Mouse (Mus musculus): ENCODE data around the gene Cxadr. TPM values are rescaled to one million over a fixed set of nuclear protein-coding genes. Genes with fewer than 3 reads are reported as not detected.
A peak's percentile ranks its signal among the peaks of the same experiment; 100 is the strongest.

The Cxadr gene
- polyA plus RNA-seq, 1 experiment from 2014 or later = 144 TPM

DNA sequence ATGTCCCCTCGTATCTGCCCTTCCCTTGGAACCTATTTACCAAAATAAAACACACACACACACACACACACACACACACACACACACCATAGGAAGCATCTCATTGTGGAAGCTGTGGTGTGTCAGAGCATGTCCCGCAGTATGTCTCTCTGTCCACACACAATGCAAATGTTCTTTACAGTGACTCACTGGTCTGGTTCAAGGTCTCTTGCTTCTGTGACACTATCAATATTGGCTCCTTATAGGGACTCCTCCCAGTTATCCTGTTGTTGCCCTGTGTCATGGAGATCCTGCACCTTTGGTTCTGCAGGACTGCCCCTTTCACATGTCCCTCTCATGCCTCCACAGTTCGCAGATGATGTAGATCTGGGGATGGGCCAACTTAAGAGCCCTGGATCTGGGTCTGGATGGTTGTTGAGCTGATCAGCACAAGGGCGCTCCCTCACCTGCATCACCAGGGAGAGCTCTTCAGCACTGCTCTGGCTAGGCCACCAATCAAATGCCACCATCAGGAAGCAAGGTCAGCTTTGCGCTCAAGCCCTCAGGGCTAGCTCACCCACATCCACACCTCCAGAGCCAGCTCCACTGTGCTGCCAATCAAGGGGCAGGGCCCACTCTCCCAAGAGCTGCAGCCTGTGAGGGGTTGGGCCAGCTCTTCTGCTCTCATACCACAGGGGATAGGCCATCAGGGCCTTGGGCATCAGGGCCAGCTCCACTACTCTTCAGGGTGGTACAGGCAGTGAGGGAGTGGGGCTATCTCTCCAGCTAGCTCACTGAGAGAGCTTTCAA is 21.0 kb upstream of the Cxadr start:
- Histone ChIP-seq H3K9me3 (no peaks in the 10 kb centered on the region), H3K27ac (replicated peaks) (no peak overlapping the region), H3K4me3 (no peak overlapping the region), H3K36me3 (no peaks in the 10 kb centered on the region), H3K4me2 (no peak overlapping the region), H3K9ac (no peak overlapping the region), H3K4me1 (replicated peaks) (no peaks in the 10 kb centered on the region), H3K27me3 (no peaks in the 10 kb centered on the region)
- ATAC-seq (ENCODE audit: low FRiP score, low read depth) = no peak; the same call in 1 of the 2 replicates
- 82% methylated on average over 5 of the region's 5 CpGs for WGBS

DNA sequence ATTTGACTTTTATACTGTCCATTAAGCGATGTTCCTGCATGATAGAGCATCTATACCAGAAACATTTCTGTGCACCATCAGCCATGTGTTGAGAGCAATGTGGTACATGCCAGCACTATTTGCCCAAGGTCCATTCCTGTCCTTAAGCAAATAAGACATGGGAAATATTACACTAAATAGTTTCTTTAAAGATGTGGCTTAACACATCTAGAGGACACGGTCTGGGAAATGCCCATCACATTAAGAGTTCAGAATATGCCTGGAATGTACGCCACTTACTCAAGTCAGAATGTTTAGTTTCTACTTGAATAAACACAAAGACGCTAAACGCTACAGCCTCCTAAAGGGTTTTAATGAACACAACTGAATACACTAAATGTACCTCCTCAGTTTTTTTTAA is 18.1 kb upstream of the Cxadr start:
- H3K4me1 ChIP-seq (replicated peaks) = no peaks in the 10 kb centered on the region
- H3K27ac ChIP-seq (replicated peaks) = no peak overlapping the region
- 84% methylated on average over 5 of the region's 5 CpGs for WGBS
- H3K27me3 ChIP-seq = no peaks in the 10 kb centered on the region
- no peaks in the 10 kb centered on the region for H3K36me3 ChIP-seq
- no peak for ATAC-seq (ENCODE audit: low FRiP score, low read depth)
- no peak overlapping the region for H3K4me3 ChIP-seq
- no peaks in the 10 kb centered on the region for H3K9me3 ChIP-seq
- H3K9ac ChIP-seq = no peak overlapping the region
- H3K4me2 ChIP-seq = no peak overlapping the region

DNA sequence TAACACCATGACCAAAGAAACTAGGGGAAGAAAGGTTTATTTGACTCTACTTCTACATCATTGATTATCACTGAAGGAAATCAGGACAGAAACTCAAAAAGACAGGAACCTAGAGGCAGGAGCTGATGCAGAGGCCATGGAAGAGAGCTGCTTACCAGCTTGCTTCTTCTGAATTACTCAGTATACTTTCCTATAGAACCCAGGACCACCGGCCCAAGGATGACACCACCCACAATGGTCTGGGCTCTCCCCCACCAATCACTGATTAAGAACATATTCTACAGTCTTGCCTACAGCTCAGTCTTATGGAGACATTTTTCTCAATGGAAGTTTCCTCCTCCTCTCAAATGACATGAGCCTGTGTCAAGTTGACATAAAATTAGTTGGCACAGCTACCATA is 7.2 kb upstream of the Cxadr start:
- Histone ChIP-seq H3K27ac (replicated peaks) (no peak overlapping the region), H3K4me2 (no peak overlapping the region), H3K9me3 (no peaks in the 10 kb centered on the region), H3K4me1 (replicated peaks) (no peaks in the 10 kb centered on the region), H3K9ac (no peak overlapping the region), H3K4me3 (no peak overlapping the region), H3K27me3 (no peaks in the 10 kb centered on the region), H3K36me3 (no peaks in the 10 kb centered on the region)
- 89% methylated on average over 1 of the region's 1 CpGs for WGBS
- ATAC-seq (ENCODE audit: low FRiP score, low read depth) = no peak

DNA sequence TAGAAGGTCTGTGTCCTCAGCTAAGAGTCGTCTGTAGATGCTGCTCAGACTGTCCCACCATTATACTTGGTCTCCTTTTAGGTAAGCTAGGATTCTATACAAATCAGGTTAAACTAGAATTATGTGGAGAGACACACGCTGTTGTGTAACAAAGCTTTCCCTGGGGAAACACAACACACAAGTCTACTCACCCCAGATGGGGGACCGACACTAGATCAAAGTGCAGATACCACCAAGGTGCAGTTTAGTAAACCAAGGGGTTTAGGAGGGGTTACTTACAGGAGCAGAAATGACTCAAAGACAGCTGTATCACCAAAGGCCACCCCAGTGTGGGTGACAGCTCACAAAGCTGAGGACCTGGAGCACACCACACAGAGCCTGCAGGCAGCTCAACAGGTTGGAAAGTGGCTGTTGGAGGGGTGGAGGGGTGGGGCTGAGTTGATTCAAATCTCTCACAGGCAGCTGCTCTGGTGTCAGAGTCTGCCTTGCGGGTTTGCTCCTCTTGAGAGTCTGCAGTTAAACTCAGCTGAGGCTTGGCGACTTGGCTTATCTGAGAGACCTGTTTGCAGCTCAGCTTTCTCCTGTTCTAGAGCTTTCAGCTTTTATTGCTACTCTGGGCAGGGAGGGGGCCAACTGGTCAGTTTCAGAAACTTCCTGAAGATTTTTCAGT is 6.5 kb upstream of the Cxadr start:
- no peak for ATAC-seq (ENCODE audit: low FRiP score, low read depth)
- Histone ChIP-seq H3K4me2 (no peak overlapping the region), H3K9me3 (no peaks in the 10 kb centered on the region), H3K27ac (replicated peaks) (no peak overlapping the region), H3K4me3 (no peak overlapping the region), H3K9ac (no peak overlapping the region), H3K36me3 (no peaks in the 10 kb centered on the region), H3K4me1 (replicated peaks) (no peaks in the 10 kb centered on the region), H3K27me3 (no peaks in the 10 kb centered on the region)
- WGBS = 59% methylated on average over 5 of the region's 5 CpGs

DNA sequence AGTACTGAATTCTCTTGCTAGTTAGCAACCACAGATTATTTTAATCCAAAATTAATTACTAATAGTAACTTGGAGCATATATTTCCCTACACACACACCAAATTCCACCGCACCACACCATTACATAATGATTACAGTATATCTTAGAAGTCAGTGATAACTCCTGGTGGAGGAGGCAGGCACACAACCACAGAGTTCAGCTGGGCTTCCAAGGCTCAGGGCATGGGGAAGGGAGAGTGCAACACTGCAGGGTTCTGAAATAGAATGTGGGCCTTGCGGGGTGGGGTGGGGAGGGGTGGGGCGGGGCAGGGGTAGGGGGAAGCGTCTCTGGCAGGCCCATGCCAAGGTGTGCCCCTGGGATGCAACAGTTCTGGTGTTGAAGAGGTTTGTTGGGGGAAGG is 5.7 kb upstream of the Cxadr start:
- 0 out of 2 replicates have a peak, but pooled peaks cover 2% of the 10 kb centered on the region for H3K4me1 ChIP-seq (replicated peaks)
- no peak overlapping the region for H3K27ac ChIP-seq (replicated peaks)
- no peak overlapping the region for H3K9ac ChIP-seq
- H3K27me3 ChIP-seq = no peaks in the 10 kb centered on the region
- no peaks in the 10 kb centered on the region for H3K9me3 ChIP-seq
- no peak overlapping the region for H3K4me3 ChIP-seq
- no peaks in the 10 kb centered on the region for H3K36me3 ChIP-seq
- no peak for ATAC-seq (ENCODE audit: low FRiP score, low read depth)
- 49% methylated on average over 4 of the region's 4 CpGs for WGBS
- no peak overlapping the region for H3K4me2 ChIP-seq

DNA sequence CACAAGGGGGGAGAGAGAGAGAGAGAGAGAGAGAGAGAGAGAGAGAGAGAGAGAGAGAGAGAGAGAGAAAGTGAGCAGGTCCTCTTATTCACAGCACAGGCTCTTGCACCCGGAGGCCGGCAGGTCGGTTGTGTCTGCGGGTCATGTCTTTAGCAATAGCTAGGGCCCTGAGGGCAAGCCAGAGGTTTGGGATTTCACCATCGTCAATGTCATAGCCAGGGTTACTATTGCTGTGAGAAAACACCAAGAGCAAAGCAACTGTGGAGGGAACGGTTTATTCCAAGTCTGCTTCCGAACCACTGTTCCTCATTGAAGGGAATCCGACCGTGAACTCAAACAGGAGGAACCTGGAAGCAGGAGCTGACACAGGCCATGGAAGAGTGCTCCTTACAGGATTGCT is 5.2 kb upstream of the Cxadr start:
- no peak overlapping the region for H3K9ac ChIP-seq
- no peak overlapping the region for H3K4me3 ChIP-seq
- WGBS = 73% methylated on average over 9 of the region's 9 CpGs
- H3K9me3 ChIP-seq = no peaks in the 10 kb centered on the region
- H3K4me1 ChIP-seq (replicated peaks) = 0 out of 2 replicates have a peak, but pooled peaks cover 7% of the 10 kb centered on the region
- no peak overlapping the region for H3K27ac ChIP-seq (replicated peaks)
- no peak overlapping the region for H3K4me2 ChIP-seq
- no peak for ATAC-seq (ENCODE audit: low FRiP score, low read depth)
- H3K27me3 ChIP-seq = no peaks in the 10 kb centered on the region
- H3K36me3 ChIP-seq = no peaks in the 10 kb centered on the region

DNA sequence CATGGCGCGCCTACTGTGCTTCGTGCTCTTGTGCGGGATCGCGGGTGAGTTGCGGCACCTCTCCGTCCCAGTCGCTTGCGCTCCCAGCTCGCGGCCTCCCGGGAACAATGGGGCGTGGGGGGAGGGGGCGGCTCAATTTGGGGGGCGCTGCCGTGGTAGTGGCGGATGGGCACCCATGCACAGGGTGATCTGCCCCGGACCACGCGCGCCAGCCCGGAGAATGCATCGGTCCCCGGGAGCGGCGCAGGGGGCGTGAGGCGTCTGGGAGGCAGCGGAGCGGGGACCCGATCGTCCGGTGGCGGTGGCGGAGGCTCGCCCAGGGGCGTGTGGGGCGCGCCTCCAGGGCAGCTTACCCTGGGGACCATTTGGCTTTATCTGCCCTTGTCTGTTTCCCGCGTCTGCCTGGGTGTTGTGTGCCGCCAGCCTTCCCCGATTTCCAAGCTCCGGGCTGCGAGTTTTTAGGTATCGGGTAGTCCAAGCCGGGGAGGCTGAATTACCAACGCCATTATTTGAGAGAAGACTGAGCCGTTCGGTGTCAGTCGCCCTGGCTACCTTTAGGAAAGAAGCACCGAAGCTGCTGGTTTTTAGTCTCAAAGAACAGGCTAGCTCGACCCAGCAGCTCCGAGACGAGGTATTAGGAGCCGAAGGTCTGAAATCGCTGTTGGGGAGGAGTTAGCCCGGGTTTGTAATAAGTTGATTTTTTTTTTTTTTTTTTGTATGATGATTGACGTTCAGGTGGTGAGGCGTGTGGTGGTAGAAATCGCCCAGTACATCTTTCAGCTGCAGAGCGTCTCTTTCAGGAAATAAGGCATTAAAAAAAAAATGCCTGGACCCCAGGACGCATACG is 765 bp downstream of the Cxadr start:
- peaks cover 41% of the 10 kb centered on the region for H3K4me1 ChIP-seq (replicated peaks)
- under 1% methylated on average over 65 of the region's 65 CpGs for WGBS
- peak overlapping the region; percentile 87 for H3K9ac ChIP-seq
- H3K4me2 ChIP-seq = peak overlapping the region; percentile 70
- no peaks in the 10 kb centered on the region for H3K36me3 ChIP-seq
- H3K9me3 ChIP-seq = no peaks in the 10 kb centered on the region
- peak overlapping the region; percentile 84 for H3K4me3 ChIP-seq
- peak overlapping the region; percentile 95 for H3K27ac ChIP-seq (replicated peaks)
- H3K27me3 ChIP-seq = no peaks in the 10 kb centered on the region
- peak; percentile 74 for ATAC-seq (ENCODE audit: low FRiP score, low read depth)

DNA sequence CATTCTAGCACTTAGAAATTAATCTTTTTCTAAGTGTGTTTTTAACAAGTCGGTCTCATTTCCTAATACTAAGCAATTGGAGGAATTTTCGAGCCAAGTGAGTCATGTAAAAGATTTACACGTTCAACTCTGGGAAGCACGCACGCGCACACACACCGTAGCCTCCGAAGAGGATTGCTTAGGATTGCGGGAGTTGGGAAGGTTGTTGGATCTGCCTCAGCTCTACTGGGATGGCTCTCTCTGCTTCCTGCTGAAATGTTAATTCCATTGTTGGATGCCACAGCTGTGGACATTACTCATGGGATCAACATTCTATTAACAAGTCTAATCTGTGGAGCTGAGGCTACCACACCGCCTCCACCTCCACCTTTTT is 1.4 kb downstream of the Cxadr start:
- Histone ChIP-seq H3K4me2 (peak overlapping the region; percentile 70), H3K27me3 (no peaks in the 10 kb centered on the region), H3K36me3 (no peaks in the 10 kb centered on the region), H3K9me3 (no peaks in the 10 kb centered on the region), H3K9ac (peak overlapping the region; percentile 87), H3K27ac (replicated peaks) (peak overlapping the region; percentile 95), H3K4me1 (replicated peaks) (peaks cover 41% of the 10 kb centered on the region), H3K4me3 (peak overlapping the region; percentile 84)
- under 1% methylated on average over 10 of the region's 10 CpGs for WGBS
- no peak for ATAC-seq (ENCODE audit: low FRiP score, low read depth)

DNA sequence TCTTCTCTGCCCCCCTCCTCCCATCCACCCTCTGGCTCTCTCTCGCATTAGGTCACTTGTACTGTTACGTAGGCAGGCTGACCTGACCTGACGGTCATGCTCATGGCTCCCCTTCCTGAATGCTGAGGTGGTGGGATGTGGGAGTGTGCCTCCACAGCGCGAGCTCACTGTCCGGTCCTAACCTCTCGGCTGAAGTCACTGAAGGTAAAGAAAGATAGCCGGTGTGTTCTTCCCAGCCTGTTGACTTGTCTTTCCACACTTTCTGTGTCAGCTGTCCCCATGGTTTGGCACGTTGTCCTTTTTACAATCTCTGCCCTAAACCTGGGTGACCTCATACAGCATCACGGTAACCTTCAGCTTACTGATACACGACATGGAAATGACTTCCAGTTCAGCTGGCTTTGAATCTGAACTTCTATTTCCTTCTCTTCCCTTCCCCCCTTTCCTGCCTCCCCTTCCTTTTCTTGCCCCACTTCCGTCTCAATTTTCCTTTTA is 4.4 kb downstream of the Cxadr start:
- Histone ChIP-seq H3K27me3 (no peaks in the 10 kb centered on the region), H3K4me3 (no peak overlapping the region), H3K4me1 (replicated peaks) (peaks cover 39% of the 10 kb centered on the region), H3K36me3 (no peaks in the 10 kb centered on the region), H3K9me3 (no peaks in the 10 kb centered on the region), H3K27ac (replicated peaks) (no peak overlapping the region), H3K9ac (no peak overlapping the region), H3K4me2 (no peak overlapping the region)
- no peak for ATAC-seq (ENCODE audit: low FRiP score, low read depth)
- 87% methylated on average over 12 of the region's 12 CpGs for WGBS

DNA sequence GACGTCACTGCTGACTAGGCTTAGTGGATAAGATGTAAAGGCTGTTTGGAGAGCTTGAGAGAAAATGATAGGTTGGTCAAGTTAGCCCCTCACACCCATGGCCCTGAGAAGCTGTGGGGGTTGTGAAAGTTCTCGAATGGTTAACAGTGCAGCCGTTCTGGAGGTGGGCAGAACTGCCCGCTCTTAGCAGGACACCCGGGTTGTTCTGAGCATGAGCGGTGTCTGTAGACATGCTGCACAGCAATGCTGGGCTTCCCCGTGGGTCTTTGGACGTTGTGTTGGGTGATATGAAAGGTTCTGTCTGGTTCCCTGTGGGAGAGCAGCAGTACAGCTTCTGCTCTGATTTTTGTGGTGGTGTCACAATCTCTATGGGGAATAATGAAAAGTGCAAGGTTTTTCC is 5.3 kb downstream of the Cxadr start:
- Histone ChIP-seq H3K9me3 (no peaks in the 10 kb centered on the region), H3K9ac (no peak overlapping the region)
- ATAC-seq (ENCODE audit: low FRiP score, low read depth) = no peak

DNA sequence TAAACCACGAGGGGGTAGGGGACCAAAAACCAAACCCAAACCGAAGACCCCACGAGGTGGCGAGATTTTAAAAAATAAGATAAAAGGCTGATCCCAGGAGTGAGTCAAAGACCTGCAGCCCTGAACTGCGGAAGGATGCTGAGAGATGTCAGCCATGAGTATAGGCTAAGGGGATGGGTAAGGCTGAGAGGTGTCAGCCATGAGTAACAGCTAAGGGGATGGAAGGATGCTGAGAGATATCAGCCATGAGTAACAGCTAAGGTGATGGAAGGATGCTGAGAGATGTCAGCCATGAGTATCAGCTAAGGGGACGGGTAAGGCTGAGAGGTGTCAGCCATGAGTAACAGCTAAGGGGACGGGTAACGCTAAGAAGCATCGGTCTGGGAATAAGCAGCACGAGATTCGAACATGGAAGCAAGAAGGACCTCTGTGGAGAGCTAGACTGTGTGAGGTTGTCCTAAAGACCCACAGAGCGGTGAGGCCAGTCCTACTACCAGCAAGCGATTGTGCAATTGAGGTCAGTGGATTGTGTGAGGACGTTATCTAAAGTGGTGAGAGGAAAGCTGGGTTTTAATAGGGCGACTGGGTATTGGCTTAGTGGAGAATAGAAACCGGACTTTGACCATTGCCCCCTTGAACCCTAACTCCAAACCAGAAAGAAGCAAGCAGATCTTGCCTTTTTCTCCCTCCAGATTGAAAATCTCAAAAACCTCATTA is 6.3 kb downstream of the Cxadr start:
- no peaks in the 10 kb centered on the region for H3K36me3 ChIP-seq
- H3K4me3 ChIP-seq = no peak overlapping the region
- no peak overlapping the region for H3K4me2 ChIP-seq
- no peak overlapping the region for H3K9ac ChIP-seq
- 97% methylated on average over 16 of the region's 16 CpGs for WGBS
- H3K9me3 ChIP-seq = no peaks in the 10 kb centered on the region
- peaks cover 35% of the 10 kb centered on the region for H3K4me1 ChIP-seq (replicated peaks)
- no peaks in the 10 kb centered on the region for H3K27me3 ChIP-seq
- H3K27ac ChIP-seq (replicated peaks) = no peak overlapping the region
- no peak for ATAC-seq (ENCODE audit: low FRiP score, low read depth)

More for the DNA sequence above, 5.3 kb downstream of the Cxadr start:
- WGBS = 86% methylated on average over 8 of the region's 8 CpGs
- Histone ChIP-seq H3K27me3 (no peaks in the 10 kb centered on the region), H3K4me1 (replicated peaks) (peaks cover 34% of the 10 kb centered on the region), H3K4me3 (no peak overlapping the region), H3K27ac (replicated peaks) (no peak overlapping the region), H3K4me2 (no peak overlapping the region), H3K36me3 (no peaks in the 10 kb centered on the region)
